Mouse (Mus musculus): ENCODE results near the gene Hyou1. TPM values are rescaled to one million over a fixed set of nuclear protein-coding genes. Genes with fewer than 3 reads are reported as not detected.

Hyou1 gene
- 10 to 100 TPM; 50.6 to 54.5 TPM for total RNA-seq (2023)

DNA sequence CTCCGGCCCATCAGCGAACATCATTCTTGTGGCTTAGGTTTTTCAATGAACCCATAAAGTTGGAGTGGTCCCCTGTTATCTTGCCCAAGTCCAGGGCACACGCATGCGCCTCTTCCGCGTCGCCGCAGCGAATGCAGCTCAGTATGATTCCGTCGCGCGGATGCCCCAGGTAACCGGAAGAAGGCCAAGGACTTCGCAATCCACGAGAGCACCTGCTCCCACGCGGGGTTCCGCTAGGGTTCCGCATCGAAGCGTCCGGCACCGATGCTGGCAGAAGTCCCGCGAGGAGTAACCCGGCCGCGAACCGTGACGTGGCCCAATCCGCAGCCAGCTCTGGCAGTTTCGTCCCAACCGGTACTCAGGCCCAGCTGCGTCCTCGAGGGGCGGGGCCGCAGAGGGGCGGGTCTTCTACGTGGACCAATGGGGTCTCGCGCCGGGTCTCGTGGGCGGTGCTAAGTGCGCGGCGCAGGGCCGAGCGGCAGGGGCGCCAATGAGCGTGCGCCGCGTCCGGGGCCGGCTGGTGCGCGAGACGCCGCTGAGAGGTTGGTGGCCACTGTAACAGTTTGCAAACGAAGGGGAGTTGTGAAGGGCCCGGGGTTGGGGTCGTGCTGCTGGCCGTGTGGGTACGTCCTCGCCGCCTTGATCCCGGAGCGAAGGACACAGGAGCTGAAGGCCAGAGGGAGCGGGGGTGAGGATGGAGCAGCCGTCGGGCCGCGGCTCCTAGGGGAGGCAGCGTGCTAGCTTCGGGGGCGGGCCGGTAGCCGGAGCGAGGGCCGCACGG is at the start of gene Hyou1:
TSS of gene Hyou1 (plus strand) at position 437 of the 781 bp plus-strand sequence.

DNA sequence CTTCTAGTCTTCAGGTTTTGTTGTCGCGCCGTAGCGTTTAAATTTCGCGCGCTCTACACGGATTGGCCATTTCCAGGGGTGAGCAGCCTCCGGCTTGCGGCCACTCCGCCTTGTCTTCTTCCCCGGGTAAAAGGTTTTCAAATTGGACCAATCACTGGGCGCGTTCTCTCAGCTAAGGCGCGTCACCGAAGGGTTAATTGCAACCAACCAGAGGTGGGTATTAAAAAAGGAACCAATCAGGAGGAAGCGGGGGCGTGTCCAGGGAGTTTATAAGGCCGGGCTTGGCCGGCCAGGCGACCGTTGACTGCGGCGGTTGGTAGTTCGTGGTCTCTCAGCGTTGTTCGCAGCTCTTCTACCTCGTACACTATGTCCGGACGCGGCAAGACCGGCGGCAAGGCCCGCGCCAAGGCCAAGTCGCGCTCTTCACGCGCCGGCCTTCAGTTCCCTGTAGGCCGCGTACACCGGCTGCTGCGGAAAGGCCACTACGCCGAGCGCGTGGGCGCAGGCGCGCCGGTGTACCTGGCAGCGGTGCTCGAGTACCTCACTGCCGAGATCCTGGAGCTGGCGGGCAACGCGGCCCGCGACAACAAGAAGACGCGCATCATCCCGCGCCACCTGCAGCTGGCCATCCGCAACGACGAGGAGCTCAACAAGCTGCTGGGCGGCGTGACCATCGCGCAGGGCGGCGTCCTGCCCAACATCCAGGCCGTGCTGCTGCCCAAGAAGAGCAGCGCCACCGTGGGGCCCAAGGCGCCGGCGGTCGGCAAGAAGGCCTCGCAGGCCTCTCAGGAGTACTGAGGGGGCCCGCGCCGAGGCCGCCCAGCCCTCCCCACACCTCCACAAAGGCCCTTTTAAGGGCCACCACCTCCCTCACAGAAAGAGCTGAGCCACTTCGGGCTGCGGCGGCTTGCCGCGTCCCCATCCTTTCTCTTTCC is 44.6 kb upstream of the Hyou1 start, which contains the start of gene H2afx:
TSS of gene H2afx (plus strand) at position 299 of the 935 bp plus-strand sequence.

DNA sequence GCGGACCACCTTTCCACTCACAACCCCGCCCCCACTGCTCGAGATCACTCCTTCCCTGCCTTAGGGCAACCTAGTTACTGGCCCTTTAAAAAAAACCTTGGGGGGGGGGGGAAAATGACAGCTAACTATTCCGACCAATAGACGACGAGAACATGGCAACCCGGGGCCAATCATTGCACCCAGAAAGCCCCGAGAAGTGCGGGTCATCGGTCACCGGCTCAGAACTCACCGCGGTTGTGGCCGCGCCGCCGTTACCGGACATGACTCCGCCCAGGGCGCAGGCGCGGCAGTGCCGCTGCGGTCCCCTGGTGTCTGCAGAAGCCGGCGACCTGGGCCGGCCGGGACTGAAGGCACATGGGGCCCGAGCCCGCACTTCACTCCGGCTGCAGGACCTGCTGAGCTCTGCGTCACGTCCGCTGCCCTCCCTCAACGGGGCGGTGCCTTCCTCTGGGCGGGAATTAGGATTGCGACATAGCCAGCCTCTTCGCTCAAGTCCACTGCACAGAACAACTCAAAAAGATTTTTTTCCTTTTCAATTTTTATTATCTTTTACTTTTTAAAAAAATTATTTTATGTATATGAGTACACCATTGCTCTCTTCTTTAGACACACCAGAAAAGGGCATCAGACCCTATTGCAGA is 35.4 kb upstream of the Hyou1 start, which contains the start of gene Hmbs:
TSS of gene Hmbs (minus strand) at position 448 of the 641 bp plus-strand sequence.

DNA sequence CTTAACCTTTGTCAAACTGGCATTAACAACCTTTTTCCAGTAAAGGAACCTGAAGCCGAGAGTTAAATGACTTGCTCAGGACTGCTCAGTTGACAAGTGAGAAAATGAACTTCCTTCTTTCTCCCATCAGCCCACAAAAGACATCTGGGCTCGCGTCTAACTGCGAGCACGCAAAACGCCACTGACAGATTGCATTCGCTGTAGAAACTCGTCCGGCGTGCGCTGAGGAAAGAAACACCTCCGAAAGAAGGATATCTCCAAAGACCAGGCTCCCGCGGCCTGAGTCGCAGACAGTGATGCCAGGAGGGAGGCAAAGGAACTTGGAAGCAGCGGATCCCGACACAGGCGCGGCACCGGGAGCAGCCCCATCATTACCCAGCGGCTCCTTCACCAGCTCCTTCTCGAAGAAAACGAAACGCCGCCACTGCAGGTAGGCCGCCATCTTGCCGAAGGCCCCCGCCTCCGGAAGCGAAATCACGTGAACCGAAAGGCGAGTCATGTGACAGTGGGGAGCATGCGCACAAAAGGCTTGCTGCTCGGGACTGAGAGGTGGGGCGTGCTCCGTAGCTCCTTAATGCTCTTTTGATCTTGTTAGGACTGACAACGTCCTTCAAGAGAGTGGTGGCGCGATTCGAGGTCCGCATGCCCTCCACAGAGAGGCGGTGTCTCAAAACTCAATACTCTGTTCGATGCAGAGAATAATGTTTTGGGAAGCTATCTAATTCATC is 17.9 kb upstream of the Hyou1 start, which contains the start of gene Vps11:
TSS of gene Vps11 (minus strand) at position 481 of the 728 bp plus-strand sequence.

DNA sequence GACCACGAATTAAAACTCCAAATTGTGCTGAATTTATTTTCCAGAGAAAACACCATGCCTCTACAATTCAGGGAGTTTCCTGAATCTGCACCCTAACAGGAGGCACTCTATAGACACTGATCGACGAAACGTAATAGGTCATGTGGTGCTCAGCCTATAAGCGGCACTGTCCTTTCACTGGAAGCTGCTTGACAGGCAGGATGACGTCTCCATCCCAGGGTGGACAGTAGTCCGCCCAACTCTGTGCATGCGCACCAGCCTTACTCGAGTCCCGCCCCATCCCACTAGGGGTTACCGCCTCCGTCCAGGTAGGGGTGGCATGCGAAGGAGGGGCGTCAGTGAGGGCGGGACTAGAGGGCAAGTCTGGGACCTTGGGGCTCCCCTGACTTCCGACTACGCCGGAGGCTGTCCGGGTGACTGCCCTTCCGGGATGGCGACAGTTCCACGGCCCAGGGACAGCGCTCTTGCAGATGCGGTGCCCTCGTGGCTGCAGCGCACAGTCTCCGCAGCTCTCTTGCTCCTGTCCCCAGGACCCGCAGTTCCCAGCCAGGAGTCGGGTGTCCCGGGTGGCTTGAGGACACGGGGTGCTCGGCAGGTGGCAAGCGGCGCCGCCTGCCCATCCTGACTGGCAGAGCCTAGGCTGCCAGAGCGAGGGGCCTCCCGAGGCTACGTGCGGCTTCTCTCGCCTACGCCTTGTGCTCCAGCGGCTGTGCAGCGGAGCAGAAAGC is 17.6 kb downstream of the Hyou1 start, which contains the start of gene Slc37a4:
TSS of gene Slc37a4 (plus strand) at position 169 of the 728 bp plus-strand sequence.

DNA sequence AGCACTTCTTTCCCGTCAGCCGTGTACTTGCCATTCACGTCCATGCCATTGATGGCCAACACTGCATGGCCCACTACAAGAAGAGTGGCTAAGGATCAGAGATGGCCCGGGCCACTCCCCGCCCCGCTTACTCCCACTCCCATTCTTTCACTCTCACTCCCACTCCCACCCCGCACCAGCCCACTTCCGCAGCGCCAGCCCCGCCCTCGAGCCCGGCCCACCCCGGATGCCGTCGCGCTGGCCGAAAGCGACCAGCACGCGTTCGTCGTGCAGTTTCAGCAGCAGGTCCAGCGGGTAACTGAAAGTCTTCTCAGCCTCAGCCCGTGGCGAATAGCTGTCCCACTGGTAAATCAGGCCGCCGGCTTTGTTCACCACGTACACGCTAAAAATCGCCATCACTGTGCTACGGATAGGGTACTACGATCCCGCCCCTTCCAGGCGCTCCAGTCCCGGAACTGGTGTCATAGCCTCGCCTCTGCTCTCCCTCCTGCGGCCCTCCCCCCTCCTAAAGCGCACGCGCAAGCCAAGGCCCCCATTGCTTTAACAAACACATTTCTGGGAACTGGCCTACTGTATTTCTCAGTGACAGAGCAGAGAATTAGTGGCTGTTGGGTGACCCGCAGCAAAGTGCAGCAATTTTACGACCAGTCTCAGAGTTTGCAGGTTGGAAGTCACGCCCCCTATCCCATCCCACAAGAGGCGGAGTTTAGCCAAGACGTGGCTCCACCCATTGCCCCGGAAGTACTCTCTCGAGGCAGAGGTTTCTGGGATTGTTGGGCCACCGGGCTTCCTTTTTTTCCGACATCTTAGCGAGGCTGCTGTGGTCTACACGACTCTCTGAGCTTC is 27.8 kb downstream of the Hyou1 start, which contains the start of the genes Rps25 and Trappc4:
TSS of gene Rps25 (plus strand) at position 234 of the 846 bp plus-strand sequence.
TSS of gene Trappc4 (minus strand) at position 695 of the 846 bp plus-strand sequence.

DNA sequence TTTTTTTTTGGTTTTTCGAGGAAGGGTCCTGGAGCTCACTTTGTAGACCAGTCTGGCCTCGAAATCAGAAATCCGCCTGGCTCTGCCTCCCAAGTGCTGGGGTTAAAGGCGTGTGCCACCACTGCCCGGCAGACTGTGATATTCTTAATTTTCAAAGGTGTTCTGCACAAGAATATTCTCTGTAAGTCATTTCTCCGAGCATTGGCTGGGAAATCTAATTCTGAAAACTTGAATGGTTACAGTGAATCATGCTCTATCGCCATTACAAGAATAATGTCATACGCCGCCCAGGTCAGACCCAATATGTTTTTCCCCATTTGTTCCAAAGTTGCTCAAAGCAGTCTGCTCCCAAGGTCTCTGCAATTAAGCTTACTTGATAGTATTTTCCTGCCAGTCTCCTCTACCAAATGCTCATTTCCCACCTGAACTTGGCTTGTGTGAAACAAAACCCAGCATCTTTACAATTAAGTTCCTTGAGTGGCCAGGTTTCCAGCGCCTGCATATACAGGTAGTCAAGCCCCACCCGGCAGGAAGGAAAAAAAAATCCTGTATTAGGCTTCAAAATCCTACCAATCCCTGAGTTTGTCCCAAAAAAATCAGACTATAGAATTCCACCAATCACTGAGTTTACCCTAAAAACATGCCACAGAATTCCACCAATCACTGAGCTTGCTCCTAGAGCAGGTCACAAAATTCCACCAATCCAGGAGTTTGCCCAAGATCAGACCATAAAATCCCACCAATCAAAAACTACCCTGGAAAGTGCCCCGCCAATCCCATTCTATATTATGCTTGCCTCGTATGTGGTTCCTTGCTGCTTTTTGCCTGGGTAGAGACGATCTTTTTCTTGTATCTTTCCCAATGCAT is 39.5 kb downstream of the Hyou1 start, which contains the start of gene Ccdc84:
TSS of gene Ccdc84 (minus strand) at position 51 of the 867 bp plus-strand sequence.

DNA sequence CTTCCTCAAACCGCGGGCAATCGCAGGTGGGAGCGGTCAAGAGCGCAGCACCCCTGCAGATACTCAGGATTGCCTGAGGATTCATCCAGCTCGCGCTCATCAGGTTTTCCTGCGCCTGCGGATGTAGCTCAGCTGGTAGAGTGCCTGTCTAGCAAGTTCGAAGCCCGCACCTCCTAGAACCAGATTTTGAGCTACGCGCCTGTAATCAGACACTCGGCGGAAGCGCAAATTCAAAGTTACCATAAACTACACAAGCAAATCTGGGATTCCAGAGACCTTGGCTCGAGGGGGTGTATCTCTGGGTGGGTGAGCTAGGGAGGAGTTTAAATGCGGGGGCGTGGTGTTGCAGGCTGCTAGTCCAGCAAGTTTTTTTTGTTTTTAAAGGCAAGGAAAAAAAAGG is 61.7 kb downstream of the Hyou1 start, which contains the start of gene Foxr1:
TSS of gene Foxr1 (minus strand) at position 176 of the 400 bp plus-strand sequence.

Other genes with a start within 250 kb of the Hyou1 start
- gene Mcam, start 245.0 kb upstream of the Hyou1 start, total RNA-seq (2023): 1 to 10 TPM; 3.6 to 5.1 TPM
- gene Cbl, start 145.4 kb upstream of the Hyou1 start, total RNA-seq (2023): 100 to 1,000 TPM; 215 to 217 TPM
- not detected for gene Ccdc153, start 138.8 kb upstream of the Hyou1 start, total RNA-seq (2023)
- gene Pdzd3, start 128.0 kb upstream of the Hyou1 start, total RNA-seq (2023): 1 to 10 TPM; 1.6 TPM
- 10 to 100 TPM; 61.4 to 69.3 TPM for gene Nlrx1, start 110.9 kb upstream of the Hyou1 start, total RNA-seq (2023)
- gene Abcg4, start 90.9 kb upstream of the Hyou1 start, total RNA-seq (2023): 1 to 10 TPM; 3.7 to 9.7 TPM
- 10 to 100 TPM; 35.6 to 40.8 TPM for gene Hinfp, start 73.8 kb upstream of the Hyou1 start, total RNA-seq (2023)
- 10 to 100 TPM; 21.6 to 23.7 TPM for gene C2cd2l, start 59.2 kb upstream of the Hyou1 start, total RNA-seq (2023)
- gene Dpagt1, start 53.5 kb upstream of the Hyou1 start, total RNA-seq (2023): 10 to 100 TPM; 13.9 to 15.2 TPM
- gene H2afx, start 44.8 kb upstream of the Hyou1 start, total RNA-seq (2023): 100 to 1,000 TPM; 273 to 278 TPM
- gene Hmbs, start 35.3 kb upstream of the Hyou1 start, total RNA-seq (2023): 10 to 100 TPM; 43.9 to 66.5 TPM
- 10 to 100 TPM; 37.1 to 37.2 TPM for gene Vps11, start 17.8 kb upstream of the Hyou1 start, total RNA-seq (2023)
- 10 to 100 TPM; 12.4 to 13.7 TPM for gene Slc37a4, start 17.4 kb downstream of the Hyou1 start, total RNA-seq (2023)
- 1,000 to 10,000 TPM in 1 of 2 experiments, 100 to 1,000 TPM in 1; 988 to 1,162 TPM for gene Rps25, start 27.6 kb downstream of the Hyou1 start, total RNA-seq (2023)
- 10 to 100 TPM; 50.5 to 53.9 TPM for gene Trappc4, start 28.1 kb downstream of the Hyou1 start, total RNA-seq (2023)
- gene Ccdc84, start 39.1 kb downstream of the Hyou1 start, total RNA-seq (2023): 10 to 100 TPM; 23.0 to 26.9 TPM
- not detected for gene Foxr1, start 61.6 kb downstream of the Hyou1 start, total RNA-seq (2023)
- gene Upk2, start 75.5 kb downstream of the Hyou1 start, total RNA-seq (2023): not detected
- 10 to 100 TPM in 1 of 2 experiments, 1 to 10 TPM in 1; 6.9 to 10.2 TPM for gene Bcl9l, start 103.3 kb downstream of the Hyou1 start, total RNA-seq (2023)
- gene Cxcr5, start 182.4 kb downstream of the Hyou1 start, total RNA-seq (2023): under 1 TPM; 0.24 to 0.42 TPM
- gene Ddx6, start 225.4 kb downstream of the Hyou1 start, total RNA-seq (2023): 100 to 1,000 TPM; 114 to 116 TPM